Mouse (Mus musculus): ENCODE data around the gene Slc39a11.
A peak's percentile ranks its signal among the peaks of the same experiment; 100 is the strongest.

Slc39a11 gene

DNA sequence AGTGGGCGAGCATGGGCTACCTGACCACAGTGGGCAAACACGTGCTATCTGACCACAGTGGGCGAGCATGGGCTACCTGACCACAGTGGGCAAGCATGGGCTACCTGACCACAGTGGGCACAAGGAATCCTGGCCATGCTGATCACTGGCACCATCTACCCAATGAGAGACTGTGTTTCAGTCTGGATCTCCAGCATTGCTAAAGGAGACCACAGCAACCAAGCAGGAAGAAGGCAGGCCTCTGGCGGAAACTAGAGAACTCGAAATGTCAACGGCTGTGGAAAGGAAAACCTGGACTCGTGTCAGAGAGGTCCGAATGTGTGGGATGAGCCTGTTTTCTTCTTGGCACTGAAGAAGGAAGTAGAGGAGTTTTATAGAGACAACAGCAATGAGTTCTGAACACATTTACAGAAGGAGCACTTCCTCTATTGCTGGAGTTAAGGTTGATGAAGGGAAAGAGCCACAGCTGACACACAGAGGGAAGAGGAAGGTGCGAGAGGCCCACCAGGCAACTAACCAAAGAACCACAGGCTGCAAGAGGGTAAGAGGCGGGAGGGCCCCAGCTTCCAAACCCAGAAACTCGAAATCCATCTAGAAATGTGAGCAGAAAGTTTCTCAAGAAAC is 105.8 kb downstream of the Slc39a11 start:
- DNase-seq (ENCODE audit: low spot score in 2 of 2) = no peak

DNA sequence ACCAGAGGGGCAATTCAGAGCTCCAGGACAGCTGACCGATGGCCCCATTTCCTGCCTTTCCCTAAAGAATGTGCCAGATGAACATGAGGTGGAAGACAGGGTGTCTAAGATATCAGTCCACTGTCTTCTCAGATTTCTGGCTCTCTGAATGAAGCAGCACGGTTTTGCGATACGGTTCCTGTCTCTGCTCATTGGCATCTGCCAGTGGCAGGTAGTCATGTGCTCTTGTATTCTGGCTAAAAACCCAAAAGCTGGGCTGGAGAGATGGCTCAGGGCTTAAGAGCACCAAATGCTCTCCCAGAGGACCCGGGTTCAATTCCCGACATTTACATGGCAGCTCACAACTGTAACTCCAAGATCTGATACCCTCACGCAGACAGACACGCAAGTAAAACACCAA is 108.8 kb downstream of the Slc39a11 start:
- DNase-seq (ENCODE audit: low spot score in 2 of 2) = no peak

DNA sequence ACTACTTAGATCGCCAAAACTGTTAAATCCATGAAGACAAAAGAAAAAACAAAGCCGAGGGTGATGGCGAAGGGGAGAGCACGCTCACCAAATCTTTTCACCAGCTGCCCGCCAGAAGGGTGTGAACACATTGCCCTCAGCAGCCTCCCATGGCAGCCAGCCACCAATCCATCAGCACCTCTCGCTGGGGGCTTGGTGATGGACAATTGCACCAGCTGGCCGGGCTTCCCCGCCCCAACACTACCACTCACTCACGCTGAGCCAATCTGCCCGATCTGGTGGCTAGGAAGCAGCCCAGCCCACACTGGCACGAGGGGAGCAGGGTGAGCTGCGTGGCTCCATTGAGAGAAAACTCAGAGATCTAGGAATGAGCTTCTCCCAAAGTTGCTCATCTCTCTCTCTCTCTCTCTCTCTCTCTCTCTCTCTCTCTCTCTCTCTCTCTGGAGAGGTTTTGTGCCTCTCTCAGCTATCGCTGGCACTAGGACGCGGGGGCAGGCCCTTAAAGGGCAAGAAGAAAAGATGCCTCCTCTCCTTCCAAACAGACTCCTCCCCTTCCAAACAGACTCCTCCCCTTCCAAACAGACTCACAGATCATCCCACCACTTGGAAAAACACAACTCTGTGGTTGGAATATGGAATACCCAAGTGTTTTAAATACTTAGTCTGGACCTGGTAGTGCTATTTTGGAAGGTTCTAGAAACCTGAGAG is 110.2 kb downstream of the Slc39a11 start:
- peak; percentile 30 to 51 for DNase-seq (ENCODE audit: low spot score in 2 of 2)

DNA sequence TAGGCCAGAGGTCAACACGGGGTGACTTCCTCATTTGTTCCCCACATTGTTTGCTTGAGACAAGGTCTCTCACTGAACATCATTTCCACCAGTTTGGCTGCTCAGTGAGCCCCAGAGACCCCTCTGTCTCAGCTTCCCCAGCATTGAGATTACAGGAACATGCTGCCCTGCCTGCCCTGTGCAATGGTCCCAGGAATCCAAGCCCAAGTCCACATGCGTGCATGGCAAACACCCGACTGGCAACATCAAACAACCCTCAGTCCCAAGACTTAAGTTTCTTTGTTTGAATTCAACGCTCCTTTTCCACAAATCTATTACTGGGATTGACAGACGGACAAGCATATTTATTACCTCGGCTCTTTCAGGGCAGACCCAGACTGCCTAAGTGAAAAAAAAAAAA is 110.8 kb downstream of the Slc39a11 start:
- no peak for DNase-seq (ENCODE audit: low spot score in 2 of 2)

DNA sequence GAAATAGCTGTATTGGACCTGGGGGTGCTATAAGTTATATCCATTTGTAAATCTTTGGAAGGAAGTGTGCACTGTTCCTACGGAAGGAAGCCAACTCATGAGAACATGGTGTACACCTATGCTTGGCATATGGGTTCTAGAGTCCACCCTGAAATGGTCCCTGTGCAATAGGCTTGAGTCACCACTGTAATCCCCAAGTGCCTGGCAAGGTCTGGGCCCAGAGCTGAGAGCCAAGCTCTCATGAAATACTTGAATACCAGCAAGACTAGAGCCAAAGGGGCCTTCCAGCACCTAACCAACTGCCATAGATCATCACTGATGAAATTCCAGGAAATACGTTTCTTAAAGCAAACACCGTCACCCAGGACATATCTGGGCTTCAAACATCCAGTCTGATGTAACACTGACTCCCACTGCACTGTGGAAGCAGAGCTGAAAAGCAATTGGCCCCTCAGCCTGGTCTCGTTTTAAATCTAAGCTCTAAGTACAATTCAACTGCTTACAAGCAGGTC is 111.4 kb downstream of the Slc39a11 start:
- DNase-seq (ENCODE audit: low spot score in 2 of 2) = no peak

DNA sequence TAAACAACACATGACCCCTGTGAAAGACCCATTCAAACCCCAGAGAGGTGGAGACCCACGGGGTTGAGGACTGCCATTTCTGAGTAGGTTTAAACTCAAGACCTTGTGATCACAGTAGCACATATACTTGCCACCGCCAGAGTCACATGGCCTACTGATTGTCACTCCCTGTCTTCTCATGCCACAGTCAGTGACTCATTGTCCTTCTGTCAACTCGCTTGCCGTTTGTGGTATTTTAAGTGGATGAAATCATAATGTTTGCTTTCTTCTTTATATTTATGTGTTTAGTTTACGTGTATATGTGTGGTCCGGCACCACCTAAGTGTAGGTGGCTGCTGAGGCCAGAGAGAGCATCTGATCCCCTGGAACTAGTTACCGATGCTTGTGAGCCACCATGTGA is 112.2 kb downstream of the Slc39a11 start:
- no peak for DNase-seq (ENCODE audit: low spot score in 2 of 2)

DNA sequence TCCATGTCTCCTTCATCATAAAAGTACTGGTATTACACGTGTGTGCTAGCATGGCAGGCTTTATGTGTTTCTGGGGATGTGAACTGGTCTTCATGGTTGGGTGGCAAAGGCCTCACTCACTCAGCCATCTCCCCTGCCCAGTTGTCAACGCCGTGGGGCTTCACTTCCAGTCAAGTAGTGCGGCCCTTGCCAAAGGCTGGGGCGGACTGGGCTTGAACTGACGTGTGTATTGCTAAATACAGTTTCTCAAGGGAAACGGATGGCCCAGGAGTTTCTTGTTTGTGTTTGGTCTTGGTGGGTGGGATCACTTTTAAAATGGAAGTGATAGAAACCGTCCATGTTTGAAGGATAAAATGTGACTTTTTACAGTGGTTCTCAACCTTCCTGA is 112.7 kb downstream of the Slc39a11 start:
- DNase-seq (ENCODE audit: low spot score in 2 of 2) = no peak

DNA sequence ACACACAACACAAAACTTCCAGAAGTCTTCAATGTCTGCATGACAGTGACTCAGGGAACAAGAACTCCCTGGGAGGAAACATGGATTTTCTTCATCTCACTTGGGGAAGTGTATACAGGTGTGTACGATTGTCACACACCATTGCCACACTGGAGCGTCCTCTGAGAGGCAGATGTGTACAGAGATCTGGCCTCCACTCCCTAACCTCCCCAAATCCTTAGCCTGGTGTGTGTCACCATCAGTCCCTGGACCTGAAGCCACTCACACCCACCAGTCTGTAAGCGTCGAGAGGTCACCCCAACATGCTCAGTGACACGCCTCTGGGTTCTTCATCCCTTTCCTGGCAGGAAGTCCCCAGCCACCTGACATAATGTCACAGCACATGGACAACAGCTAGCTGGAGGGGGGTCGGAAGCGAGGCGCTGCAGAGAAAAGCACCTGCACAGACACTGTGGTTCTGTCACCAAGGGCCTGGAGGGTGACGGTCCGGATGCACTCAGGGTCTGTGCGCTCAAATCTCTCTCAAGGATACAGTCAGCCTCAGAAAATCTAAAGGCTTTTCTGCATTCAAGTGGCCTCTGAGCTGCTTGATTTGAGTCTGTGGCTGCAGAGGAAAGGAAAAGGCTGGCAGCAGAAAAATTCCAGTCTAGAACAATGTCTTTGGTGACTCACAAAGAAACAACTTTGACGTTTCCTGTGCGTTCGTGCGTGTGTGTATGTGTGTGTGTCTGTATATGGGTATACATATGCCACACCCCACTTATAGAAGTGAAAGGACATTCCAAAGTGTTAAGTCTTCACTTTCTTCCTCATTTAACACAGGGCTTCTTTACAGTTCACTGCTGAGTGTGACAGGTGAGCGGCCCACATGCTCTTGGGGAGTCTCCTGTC is 113.3 kb downstream of the Slc39a11 start:
- DNase-seq (ENCODE audit: low spot score in 2 of 2) = no peak

DNA sequence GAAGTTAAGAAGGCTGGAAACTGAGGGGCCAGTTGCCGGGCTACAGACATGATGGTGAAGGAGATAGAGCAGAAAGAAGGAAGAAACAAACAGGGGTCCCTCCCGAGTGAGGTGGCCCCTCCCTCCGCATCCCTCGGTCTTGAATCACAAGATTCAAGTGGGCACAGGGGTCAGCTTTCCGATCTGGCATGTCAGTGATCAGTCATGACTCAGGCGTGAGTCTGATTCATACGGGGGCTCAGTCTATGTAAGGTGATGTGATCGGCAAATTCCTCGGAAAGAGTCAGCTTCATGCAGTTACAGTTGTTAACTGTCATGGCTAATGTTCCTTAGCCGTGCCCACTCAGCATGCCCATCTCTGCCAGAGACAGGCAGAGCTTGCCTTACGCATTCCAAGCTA is 115.5 kb downstream of the Slc39a11 start:
- DNase-seq (ENCODE audit: low spot score in 2 of 2) = no peak

DNA sequence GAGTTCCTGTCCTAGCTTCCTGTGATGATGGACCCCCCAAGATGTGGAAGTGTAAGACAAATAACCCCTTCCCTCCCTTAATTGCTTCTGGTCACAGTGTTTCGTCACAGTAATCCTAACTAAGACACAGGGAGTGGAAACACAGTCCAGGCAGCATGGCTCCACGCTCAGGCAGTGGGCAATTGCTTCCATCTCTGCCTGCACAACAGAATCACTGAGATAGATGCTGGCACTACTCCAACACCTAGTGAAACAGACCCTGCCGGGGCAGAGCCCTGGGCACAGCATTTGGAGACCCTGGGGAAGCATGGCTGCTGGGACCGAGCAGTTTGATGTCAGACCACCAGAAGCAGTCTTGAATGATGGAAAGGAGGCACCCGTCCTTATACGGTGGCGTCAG is 115.9 kb downstream of the Slc39a11 start:
- no peak for DNase-seq (ENCODE audit: low spot score in 2 of 2)

DNA sequence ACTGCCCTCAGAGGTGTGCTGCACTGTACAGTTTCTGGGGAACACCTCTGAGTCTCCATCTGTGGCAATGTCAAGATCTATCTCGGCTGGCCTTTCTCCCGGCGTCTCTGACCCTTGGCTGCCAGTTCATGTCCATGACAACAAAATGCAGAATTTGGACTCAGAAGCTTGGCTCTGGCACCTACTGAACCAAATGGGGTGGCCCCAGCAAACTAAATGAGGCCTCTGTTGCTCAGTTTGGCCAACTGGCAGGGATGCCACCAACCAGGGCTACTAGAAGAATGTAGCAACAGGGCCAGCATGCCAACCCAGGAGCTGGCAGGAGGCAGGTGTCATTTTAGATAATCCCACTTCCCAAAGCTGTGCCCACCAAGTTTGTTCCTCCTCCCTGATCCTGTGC is 121.5 kb downstream of the Slc39a11 start:
- no peak for DNase-seq (ENCODE audit: low spot score in 2 of 2)

DNA sequence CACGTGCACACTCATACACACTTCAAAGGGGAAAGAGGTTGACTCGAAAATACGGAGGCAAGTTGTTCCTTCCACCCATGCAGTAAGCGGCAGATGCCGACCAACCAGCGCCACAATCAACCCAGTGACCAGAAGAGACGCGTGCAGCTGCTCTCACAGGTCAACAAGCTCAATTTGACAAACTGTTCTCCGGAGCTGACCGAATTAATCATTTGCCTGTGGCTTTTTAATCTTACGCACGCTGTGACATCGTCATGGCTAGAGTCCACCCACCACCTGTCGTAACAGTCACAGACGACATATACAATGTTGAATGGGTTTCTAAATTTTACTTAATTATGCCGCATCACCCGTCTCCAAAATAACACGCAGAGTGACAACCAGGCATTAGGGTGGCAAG is 124.1 kb downstream of the Slc39a11 start:
- DNase-seq (ENCODE audit: low spot score in 2 of 2) = no peak

DNA sequence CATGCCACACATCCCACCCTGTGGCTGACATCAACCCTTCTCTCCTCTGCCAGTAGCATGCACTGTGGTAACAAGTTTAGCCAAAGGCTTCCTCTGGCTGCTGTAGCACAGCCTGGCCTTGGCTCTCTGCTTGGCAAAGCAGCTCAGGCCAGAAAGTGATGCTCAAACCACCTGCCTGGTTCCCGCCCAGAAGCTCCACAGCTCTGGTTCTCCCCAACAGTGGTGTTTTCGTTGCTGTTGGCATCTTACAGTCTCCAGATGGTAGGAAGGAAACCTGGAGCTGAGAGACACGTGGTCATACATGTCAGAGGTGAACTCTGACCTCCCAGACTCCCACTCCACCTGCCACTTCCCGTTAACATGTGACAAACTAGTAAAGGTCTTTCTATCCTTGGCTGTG is 127.2 kb downstream of the Slc39a11 start:
- no peak for DNase-seq (ENCODE audit: low spot score in 2 of 2)

DNA sequence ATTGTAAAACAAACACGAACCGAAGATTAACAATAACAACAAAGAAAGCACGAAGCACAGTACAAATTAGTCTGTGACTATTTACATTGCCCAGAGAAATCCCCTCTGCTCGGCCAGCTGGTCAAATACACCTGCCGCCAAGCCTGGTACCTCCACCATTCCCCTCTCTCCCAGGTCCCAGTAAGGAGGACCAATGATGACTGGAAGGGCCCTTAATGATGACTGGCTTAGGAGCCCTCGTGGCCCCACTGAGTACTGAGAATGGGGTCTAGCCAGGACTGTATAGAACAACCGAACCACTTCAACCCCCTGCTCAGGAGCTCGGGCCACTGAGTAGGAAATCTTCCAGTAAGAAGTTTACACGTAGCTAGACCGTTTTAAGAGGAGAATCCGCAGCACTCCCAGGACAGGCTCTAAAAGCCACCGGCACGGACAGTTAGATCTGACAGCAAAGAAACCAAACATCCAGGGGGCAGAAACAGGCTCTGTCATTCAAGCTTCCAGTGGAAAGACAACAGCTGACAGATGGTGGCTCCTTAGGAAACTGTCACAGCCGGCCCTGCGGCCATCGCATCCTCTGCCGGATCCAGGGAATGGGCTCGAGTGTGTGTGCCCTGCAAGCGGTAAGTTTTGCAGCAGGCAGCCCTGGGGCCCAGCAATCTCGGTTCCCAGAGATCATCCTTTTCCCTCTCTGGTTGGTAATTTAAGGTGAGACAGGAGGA is 128.2 kb downstream of the Slc39a11 start:
- DNase-seq (ENCODE audit: low spot score in 2 of 2) = no peak

DNA sequence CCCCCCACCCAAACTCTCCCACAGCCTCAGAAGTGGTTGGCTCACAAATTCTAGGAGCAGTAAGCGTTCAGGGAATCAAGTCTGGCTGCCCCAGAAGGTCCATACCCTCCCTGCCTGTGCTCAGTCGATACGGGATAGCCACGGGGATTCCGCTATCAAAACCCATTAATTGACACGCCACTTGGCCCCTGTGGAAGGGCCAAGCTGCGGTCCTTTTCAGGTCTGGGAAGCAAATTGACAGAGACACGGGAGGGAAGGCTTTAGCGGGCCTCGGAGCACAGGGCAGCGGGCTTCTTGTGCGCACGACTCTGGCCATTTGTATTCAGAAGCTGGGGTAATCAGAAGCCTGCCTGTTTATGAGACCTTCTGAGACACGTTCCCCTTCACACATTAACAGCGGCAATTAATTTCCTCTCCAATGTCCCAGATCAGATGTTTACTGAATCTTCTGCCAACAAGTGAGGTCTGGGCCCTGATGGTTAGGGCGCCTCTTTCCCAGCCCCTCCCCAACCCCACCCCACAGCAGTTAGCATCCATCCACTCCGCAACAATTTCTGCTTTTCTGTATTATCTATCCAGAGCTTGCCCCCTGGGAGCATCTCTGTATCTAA is 128.9 kb downstream of the Slc39a11 start:
- no peak for DNase-seq (ENCODE audit: low spot score in 2 of 2)

DNA sequence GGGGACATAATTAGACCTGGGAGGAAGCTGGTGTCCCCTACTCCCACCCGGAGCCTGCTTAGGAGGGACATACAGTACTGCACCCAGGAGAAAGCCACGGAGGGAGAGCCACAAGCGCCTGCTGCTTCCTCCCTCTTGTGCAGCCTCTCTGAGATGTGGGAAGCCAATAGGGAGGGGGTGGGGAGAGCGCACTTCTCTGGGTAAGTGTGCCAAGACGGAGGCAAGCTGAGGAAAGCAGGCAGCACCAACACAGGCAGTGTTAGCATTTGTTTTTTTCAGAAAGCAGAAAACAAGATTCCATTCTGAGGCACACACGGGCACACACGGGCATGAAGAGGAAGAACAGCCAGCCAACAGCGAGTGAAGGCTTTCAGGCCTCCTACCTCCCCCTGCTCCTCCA is 129.5 kb downstream of the Slc39a11 start:
- DNase-seq (ENCODE audit: low spot score in 2 of 2) = peak; percentile 21 to 28

DNA sequence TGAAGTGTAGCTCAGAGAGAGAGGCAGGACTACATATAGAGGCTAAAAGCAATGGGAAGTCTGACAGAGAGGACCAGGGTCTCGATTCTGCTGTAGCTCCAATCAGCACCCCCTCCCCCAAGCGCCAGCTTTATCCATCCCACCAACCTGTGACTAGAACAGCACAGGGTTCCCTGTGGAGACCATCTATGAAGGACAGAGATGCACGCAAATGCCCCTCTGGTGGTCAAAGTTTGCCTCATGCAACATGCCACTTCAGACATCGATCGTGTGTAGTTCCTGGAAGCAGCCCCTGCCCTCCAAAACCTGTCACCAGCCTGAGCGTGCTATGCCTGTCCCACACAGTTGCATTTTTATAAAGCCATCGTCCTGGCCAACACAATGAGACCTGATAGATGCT is 129.9 kb downstream of the Slc39a11 start:
- DNase-seq (ENCODE audit: low spot score in 2 of 2) = no peak

DNA sequence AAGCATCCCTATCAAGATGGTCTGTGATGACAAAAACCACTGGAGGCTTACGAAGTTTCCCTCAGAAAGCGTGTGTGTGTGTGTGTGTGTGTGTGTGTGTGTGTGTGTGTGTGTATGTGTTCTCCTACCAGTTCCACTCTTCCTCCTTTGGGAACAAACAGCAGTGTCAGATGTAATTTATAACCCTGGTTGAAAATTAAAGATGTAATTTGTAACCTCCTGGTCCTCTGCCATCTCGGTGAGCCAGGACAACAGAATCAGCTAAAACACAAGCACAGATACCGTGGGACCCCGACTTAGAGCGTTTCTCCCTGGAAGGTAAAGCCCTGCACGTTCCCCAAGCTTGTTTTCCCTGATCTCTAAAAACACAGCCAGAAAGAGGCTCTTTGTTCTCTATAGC is 131.7 kb downstream of the Slc39a11 start:
- no peak for DNase-seq (ENCODE audit: low spot score in 2 of 2)

DNA sequence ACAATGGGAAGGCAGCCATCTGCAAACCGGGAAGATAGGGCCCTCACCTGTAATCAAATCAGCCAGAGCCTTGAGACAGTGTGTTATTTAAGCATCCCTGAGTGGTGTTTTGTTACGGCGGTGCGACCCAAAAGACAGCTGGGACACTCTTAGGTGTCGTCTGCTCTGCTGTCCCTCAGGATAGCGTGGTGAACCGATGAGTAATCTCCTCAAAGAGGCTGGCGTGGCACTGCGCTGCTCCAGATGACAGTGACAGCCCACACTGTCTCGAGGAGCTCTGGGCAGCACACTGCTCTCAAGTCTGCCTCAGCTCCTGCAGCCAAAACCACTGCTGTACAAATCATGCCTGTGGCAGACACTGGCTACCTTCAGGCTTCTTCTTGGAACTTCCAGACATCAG is 133.7 kb downstream of the Slc39a11 start:
- DNase-seq (ENCODE audit: low spot score in 2 of 2) = peak; percentile 38 to 53

DNA sequence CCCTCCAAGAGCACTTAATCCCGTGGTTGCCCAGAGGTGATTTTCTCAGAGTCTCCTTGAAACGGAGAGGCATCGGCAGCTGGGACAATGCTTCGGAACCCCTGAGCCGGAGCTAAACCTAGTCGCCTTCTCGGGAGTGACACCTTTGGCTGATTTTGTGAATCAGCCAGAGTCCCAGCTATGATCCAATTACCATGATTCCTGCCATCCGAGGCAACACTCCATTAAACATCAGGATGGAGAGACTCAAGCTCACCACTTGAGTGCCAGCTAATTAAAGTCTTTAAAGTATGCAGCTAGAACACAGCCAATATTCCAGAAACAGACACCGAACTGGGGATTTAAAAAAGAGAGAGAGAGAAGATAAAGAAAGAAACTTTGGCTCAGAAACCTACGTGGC is 136.9 kb downstream of the Slc39a11 start:
- DNase-seq (ENCODE audit: low spot score in 2 of 2) = no peak

DNA sequence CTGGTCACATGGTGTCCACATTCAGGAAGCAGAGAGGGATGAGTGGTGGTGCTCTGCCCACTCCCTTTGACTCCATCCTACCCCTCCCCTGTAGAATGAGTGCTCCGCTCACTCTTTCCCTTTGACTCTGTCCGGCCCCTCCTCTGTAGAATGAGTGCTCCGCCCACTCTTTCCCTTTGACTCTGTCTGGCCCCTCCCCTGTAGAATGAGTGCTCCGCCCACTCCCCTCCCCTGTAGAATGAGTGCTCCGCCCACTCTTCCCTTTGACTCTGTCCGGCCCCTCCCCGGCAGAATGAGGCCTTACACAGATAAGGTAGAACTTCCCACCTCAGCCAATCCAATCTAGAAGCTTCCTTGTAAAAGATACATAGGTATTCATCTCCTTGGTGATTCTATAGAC is 137.7 kb downstream of the Slc39a11 start:
- DNase-seq (ENCODE audit: low spot score in 2 of 2) = no peak

Measured in frontal cortex, postnatal 36 days (tissue).